Mouse (Mus musculus): ENCODE results near the gene Lsm14a. TPM values are rescaled to one million over a fixed set of nuclear protein-coding genes. Genes with fewer than 3 reads are reported as not detected.

The Lsm14a gene
- 30.3 and 31.2 TPM in 2 replicates for polyA plus RNA-seq (2015; fragmentation: Nextera tagmentation; extraction: Ambion mirVana)

DNA sequence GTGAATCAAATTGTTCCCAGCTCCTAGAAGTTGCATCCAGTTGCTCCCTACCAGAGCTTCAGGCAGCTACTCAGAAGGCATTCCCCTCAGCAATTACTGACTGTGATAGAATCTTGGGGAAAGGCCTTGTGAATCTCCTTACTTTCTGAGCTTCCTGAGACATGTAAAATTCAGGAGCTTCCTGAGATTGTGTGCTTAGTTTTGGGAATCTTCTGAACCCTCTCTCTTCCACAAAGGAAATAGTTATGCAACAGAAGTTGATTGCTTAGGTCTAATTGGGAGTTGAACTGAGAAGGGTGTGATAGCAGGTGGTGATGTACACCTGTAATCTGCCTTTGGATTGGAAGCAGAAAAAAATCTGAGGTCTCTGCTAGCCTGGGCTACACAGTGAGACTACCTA, at the start of gene Lsm14a:
Gene Lsm14a, minus strand, starts transcription at position 101 of the 400 bp plus-strand sequence.
- Histone ChIP-seq H3K4me1 (ENCODE audit: insufficient read depth) (peaks cover 13% of the 10 kb centered on the region), H3K27me3 (ENCODE audit: insufficient read depth, low read length) (no peaks in the 10 kb centered on the region), H3K36me3 (replicated peaks; ENCODE audit: insufficient read depth, low read length) (no peaks in the 10 kb centered on the region), H3K4me3 (ENCODE audit: low read depth, low read length) (no peak within 1 kb of the TSS), H3K9ac (replicated peaks) (no peak within 1 kb of the TSS), H3K27ac (ENCODE audit: low read depth) (no peak within 1 kb of the TSS), H3K9me3 (ENCODE audit: low read length) (no peaks in the 10 kb centered on the region), H3K4me2 (ENCODE audit: low read depth, low read length) (no peak within 1 kb of the TSS)
- no peak for TF ChIP-seq CTCF (IDR thresholded peaks at IDR 0.05; ENCODE audit: low read depth)
- no peak for TF ChIP-seq EP300 (IDR thresholded peaks at IDR 0.05; ENCODE audit: low read depth)
- DNase-seq = no peak
- no peak for ATAC-seq

DNA sequence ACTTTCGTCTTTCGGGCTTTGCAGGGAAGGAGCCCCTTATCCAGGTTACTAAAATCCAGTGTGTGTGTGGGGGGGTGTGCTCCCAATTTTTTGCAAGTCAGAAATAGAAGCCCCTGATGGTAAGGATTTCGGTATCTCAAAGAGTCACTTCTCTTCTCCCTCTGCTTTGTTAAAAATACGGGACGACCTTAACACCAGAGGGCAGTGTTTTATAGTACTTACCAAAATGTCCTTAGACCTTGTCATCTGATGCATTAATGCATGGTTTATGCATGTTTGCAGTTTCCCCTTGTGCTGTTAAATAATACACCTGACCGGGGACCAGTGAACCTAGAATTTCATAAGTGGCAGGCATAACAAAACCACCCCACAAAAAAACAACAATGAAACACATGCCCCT, 45.8 kb upstream of the Lsm14a start:
- Histone ChIP-seq H3K4me1 (ENCODE audit: insufficient read depth) (no peaks in the 10 kb centered on the region), H3K9me3 (ENCODE audit: low read length) (no peaks in the 10 kb centered on the region), H3K27ac (ENCODE audit: low read depth) (no peak overlapping the region), H3K27me3 (ENCODE audit: insufficient read depth, low read length) (no peaks in the 10 kb centered on the region), H3K9ac (replicated peaks) (no peak overlapping the region), H3K4me2 (ENCODE audit: low read depth, low read length) (no peak overlapping the region), H3K4me3 (ENCODE audit: low read depth, low read length) (no peak overlapping the region), H3K36me3 (replicated peaks; ENCODE audit: insufficient read depth, low read length) (no peaks in the 10 kb centered on the region)
- TF ChIP-seq CTCF (IDR thresholded peaks at IDR 0.05; ENCODE audit: low read depth) = peak; percentile 52
- TF ChIP-seq EP300 (IDR thresholded peaks at IDR 0.05; ENCODE audit: low read depth) = no peak
- ATAC-seq (no peak), DNase-seq (no peak)
- WGBS (ENCODE audit: insufficient replicate concordance) = 42% methylated on average over 6 of the region's 6 CpGs

DNA sequence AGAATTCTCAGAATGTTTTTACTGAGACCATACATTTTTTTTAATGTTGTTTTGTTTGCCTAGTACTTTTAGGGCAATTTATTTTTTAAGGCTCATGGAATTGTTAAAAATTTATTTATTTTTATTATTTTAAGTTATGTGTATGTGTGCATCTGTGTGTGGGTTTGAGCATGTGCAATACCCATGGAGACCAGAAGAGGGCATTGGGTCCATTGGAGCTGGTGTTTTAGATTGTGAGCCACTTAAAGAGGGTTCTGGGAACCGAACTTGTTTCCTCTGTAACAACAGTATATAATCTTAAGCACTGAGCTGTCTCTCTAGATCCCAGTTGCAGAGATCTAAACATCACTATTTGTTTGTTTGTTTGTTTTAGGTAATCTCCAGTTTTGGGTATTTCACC, 40.5 kb upstream of the Lsm14a start:
- H3K9ac ChIP-seq (replicated peaks) = no peak overlapping the region
- no peaks in the 10 kb centered on the region for H3K27me3 ChIP-seq (ENCODE audit: insufficient read depth, low read length)
- no peak for TF ChIP-seq CTCF (IDR thresholded peaks at IDR 0.05; ENCODE audit: low read depth)
- TF ChIP-seq EP300 (IDR thresholded peaks at IDR 0.05; ENCODE audit: low read depth) = no peak
- no peak overlapping the region for H3K27ac ChIP-seq (ENCODE audit: low read depth)
- H3K4me3 ChIP-seq (ENCODE audit: low read depth, low read length) = no peak overlapping the region
- no peaks in the 10 kb centered on the region for H3K36me3 ChIP-seq (replicated peaks; ENCODE audit: insufficient read depth, low read length)
- no peaks in the 10 kb centered on the region for H3K4me1 ChIP-seq (ENCODE audit: insufficient read depth)
- DNase-seq (no peak), ATAC-seq (no peak)
- no peaks in the 10 kb centered on the region for H3K9me3 ChIP-seq (ENCODE audit: low read length)
- 65% methylated on average over 1 of the region's 1 CpGs for WGBS (ENCODE audit: insufficient replicate concordance)
- H3K4me2 ChIP-seq (ENCODE audit: low read depth, low read length) = no peak overlapping the region

DNA sequence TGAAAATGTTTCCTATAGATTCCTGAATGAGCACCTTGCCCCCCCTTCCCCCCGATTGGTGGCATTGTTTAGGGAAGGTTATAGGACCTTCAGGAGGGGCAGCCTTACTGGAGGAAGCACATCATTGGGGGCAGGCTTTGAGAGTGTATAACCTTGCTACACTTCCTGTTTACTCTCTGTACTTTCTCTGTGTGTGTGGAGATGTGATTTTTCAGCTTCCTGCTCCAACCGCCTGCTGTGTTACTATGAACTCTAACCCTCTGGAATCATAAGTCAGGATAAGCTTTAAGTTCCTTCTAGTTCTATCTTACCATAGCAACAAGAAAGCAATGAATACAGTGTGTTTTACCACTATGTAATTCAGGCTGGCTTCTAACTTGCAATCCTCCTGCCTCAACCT, 28.1 kb upstream of the Lsm14a start:
- ATAC-seq = no peak
- 66% methylated on average over 2 of the region's 2 CpGs for WGBS (ENCODE audit: insufficient replicate concordance)
- Histone ChIP-seq H3K9me3 (ENCODE audit: low read length) (no peaks in the 10 kb centered on the region), H3K4me3 (ENCODE audit: low read depth, low read length) (no peak overlapping the region), H3K9ac (replicated peaks) (no peak overlapping the region), H3K36me3 (replicated peaks; ENCODE audit: insufficient read depth, low read length) (no peaks in the 10 kb centered on the region), H3K4me1 (ENCODE audit: insufficient read depth) (no peaks in the 10 kb centered on the region), H3K27me3 (ENCODE audit: insufficient read depth, low read length) (no peaks in the 10 kb centered on the region), H3K27ac (ENCODE audit: low read depth) (no peak overlapping the region), H3K4me2 (ENCODE audit: low read depth, low read length) (no peak overlapping the region)
- no peak for TF ChIP-seq EP300 (IDR thresholded peaks at IDR 0.05; ENCODE audit: low read depth)
- no peak for TF ChIP-seq CTCF (IDR thresholded peaks at IDR 0.05; ENCODE audit: low read depth)
- no peak for DNase-seq

DNA sequence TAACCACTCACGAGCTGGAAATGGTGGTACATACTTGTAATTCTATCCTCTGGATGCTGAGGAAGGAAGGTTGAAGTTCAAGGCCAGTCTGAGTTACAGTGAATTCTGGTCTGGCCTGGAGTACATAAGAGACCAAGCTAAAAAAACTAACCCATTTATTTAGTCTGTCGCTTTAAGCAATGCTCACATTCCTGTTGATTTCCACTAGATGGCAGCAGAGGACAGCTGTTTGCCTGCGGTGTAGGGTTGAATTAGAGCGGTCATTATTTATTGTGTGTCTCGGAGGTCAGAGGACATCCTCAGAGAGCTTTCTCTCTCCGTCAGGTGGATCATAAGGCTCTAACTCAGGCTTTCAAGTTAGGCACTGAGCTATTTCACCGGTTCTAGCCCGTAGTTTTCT, 14.4 kb upstream of the Lsm14a start:
- Histone ChIP-seq H3K4me1 (ENCODE audit: insufficient read depth) (no peaks in the 10 kb centered on the region), H3K9ac (replicated peaks) (no peak overlapping the region), H3K27me3 (ENCODE audit: insufficient read depth, low read length) (no peaks in the 10 kb centered on the region), H3K36me3 (replicated peaks; ENCODE audit: insufficient read depth, low read length) (no peaks in the 10 kb centered on the region), H3K9me3 (ENCODE audit: low read length) (no peaks in the 10 kb centered on the region), H3K4me3 (ENCODE audit: low read depth, low read length) (no peak overlapping the region), H3K27ac (ENCODE audit: low read depth) (no peak overlapping the region), H3K4me2 (ENCODE audit: low read depth, low read length) (no peak overlapping the region)
- 12% methylated on average over 8 of the region's 8 CpGs for WGBS (ENCODE audit: insufficient replicate concordance)
- ATAC-seq (0 out of 2 replicates have a peak, but pooled peaks have one; percentile 54), DNase-seq (peak; percentile 59)
- TF ChIP-seq CTCF (IDR thresholded peaks at IDR 0.05; ENCODE audit: low read depth) (peak; percentile 94), EP300 (IDR thresholded peaks at IDR 0.05; ENCODE audit: low read depth) (no peak)

DNA sequence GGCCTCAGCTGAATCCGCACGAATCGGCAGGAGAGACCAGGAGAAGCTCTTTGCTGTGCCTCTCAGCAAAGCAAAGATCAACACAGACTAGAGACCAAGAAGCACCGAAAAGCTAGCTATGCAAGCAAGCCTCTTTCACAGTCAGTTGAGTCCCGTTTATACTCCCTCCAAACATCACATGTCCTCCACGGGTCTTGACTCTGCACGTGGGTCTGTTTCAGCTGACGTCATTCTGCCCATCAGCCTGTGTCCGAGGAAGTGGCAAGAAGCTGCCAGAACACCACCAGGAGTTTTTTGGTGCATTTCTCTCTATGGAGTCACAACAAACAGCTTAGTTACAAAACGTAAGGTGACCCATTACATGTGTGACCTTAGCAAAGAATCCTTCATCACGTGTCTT, 10.8 kb upstream of the Lsm14a start:
- Histone ChIP-seq H3K4me2 (ENCODE audit: low read depth, low read length) (no peak overlapping the region), H3K4me1 (ENCODE audit: insufficient read depth) (no peaks in the 10 kb centered on the region), H3K4me3 (ENCODE audit: low read depth, low read length) (no peak overlapping the region), H3K27me3 (ENCODE audit: insufficient read depth, low read length) (no peaks in the 10 kb centered on the region), H3K9me3 (ENCODE audit: low read length) (no peaks in the 10 kb centered on the region), H3K36me3 (replicated peaks; ENCODE audit: insufficient read depth, low read length) (no peaks in the 10 kb centered on the region), H3K27ac (ENCODE audit: low read depth) (no peak overlapping the region), H3K9ac (replicated peaks) (no peak overlapping the region)
- DNase-seq (no peak), ATAC-seq (no peak)
- no peak for TF ChIP-seq CTCF (IDR thresholded peaks at IDR 0.05; ENCODE audit: low read depth)
- no peak for TF ChIP-seq EP300 (IDR thresholded peaks at IDR 0.05; ENCODE audit: low read depth)
- WGBS (ENCODE audit: insufficient replicate concordance) = 57% methylated on average over 11 of the region's 11 CpGs

DNA sequence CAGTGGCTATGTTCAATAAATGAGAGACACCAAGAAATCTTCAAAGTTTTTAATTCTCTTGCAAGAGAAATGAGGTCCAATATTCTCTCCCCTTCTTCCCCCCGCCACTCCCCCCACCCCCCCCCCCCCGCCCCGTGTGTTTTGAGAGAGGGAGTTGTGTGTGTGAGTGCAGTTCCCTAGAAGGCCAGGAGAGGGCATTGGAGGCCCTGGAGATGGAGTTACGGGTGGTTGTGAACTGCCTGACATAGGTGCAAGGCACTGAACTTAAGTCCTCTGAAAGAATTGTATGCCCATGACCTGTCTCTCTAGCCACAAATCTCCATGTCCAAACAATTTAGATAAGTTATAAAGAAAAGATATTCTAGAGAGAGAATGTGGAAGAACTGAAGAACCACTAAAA, 7.0 kb upstream of the Lsm14a start:
- TF ChIP-seq CTCF (IDR thresholded peaks at IDR 0.05; ENCODE audit: low read depth) = peak; percentile 38
- no peak for TF ChIP-seq EP300 (IDR thresholded peaks at IDR 0.05; ENCODE audit: low read depth)
- H3K27ac ChIP-seq (ENCODE audit: low read depth) = no peak overlapping the region
- no peaks in the 10 kb centered on the region for H3K9me3 ChIP-seq (ENCODE audit: low read length)
- H3K27me3 ChIP-seq (ENCODE audit: insufficient read depth, low read length) = no peaks in the 10 kb centered on the region
- no peak overlapping the region for H3K4me3 ChIP-seq (ENCODE audit: low read depth, low read length)
- H3K9ac ChIP-seq (replicated peaks) = no peak overlapping the region
- no peak overlapping the region for H3K4me2 ChIP-seq (ENCODE audit: low read depth, low read length)
- H3K4me1 ChIP-seq (ENCODE audit: insufficient read depth) = no peaks in the 10 kb centered on the region
- H3K36me3 ChIP-seq (replicated peaks; ENCODE audit: insufficient read depth, low read length) = no peaks in the 10 kb centered on the region
- WGBS (ENCODE audit: insufficient replicate concordance) = 42% methylated on average over 4 of the region's 4 CpGs
- DNase-seq (peak; percentile 33), ATAC-seq (no peak)

Measured in liver, postnatal 0 days (tissue).